Mouse (Mus musculus): ENCODE results near the gene Rhox7a.
A peak's percentile ranks its signal among the peaks of the same experiment; 100 is the strongest.
"Not testable (repeated sequence)": the region's sequence is repeated elsewhere in the genome, so short reads cannot be mapped to it uniquely, and the experiment has no call there.

Gene Rhox7a

DNA sequence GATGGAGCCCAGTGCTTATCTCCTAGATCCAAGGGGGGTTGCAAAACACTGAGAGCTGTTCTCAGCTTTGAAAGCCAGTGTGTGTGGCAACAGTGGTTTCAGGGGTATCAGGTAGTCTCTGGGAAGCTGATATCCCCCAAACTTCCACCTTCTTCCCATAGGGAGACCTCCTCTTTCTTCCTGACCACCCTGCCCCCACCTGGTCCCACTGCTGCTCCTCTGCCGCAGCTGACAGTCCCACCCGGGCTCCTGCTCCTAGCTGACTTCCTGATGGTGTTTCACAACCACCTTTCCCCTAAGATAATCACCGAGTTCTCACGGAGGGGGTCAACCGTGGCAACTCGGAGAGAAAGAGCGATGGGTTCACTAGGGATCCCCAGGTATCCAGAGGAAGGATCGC is at the start of gene Rhox7a:
Gene Rhox7a, plus strand, starts transcription at position 301 of the 400 bp plus-strand sequence.
- DNase-seq (ENCODE audit: low spot score), result not testable (repeated sequence)

GRCm38 (mm10) chrX:37807286-37808080 is 24.0 kb upstream of the Rhox7a start:
- no peak for DNase-seq (ENCODE audit: low spot score)

- DNase-seq (ENCODE audit: low spot score), result no peak
These were observed 22.1 kb upstream of the Rhox7a start for GRCm38 (mm10) chrX:37809396-37809795.

DNA sequence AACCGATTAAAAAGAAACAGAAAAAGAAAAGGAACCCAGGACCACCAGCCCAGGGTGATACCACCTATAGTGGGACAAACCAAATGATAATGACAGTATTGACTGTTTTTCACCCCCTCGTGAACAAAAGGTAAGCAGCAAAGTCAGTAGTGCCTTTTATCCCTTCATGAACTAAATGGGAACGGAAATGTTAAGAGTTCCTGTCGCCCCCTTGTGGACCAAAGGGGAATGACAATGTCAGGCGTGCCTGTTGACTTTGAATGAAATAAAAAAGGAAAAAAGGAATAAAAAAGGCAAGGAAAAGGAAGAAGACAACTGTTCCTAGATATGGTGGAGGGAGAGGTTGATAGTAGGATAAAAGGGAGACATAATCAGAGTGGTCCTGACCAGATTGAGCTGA is 20.3 kb upstream of the Rhox7a start:
- DNase-seq (ENCODE audit: low spot score), result peak; percentile 71

DNA sequence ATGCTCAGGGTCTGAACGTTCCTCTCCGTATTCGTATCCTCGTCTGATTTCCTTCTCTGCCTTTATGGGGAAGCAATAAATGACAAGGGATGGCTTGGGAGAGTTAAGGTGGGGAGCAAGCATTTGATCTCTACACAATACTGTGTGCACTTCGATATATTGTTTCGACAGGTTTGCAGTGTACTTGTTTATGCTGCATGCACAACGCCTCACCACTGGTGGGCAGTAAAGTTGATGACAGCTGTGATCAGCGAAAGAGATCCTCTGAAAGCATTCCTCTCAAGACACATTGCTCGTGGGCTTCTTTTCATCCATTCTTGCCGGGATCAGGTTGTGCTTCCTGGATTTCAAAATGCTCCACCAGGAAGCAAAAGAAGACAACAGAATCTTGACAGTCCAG is 15.8 kb upstream of the Rhox7a start:
- DNase-seq (ENCODE audit: low spot score), result no peak

DNA sequence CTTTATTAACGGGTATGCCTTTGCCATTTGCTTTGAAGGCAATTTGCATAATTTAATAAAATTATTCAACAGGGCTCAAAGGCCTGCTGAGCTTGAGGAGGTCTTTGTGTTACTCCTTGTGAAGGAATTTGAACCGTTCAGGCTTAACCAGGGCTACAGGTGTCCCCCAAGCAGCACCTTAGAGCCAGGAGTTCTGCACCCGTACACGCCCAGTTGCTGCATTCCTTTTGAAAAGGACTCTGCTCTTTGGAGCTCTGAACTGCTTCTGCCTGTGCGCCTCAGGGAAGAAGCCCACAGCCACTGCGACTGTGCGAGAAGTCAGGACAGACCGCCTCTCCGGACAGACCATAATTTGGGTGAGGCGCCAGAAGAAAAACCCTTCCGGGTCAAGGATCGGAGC is 4.9 kb upstream of the Rhox7a start, which contains the start of gene Rhox6:
Gene Rhox6, plus strand, starts transcription at position 301 of the 400 bp plus-strand sequence.
- not testable (repeated sequence) for DNase-seq (ENCODE audit: low spot score)

DNA sequence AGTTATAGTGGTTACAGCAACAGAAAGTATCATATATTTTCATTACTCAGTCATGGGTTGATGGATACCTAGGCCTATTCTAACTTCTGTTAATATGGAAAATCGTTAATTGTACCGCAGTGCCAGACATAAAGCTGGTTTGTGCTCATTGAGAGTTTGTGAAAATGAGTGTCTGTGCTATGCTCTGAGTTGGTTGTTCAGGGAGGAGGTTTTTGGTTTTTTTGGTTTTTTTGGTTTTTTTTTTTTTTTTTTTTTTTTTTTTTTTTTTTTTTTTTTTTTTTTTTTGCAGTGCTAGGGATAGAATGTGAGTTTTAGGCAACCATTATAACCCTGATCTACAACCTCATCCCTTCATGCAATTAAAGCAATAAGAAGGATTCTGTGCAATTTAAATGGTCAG is 40.2 kb downstream of the Rhox7a start:
- DNase-seq (ENCODE audit: low spot score), result no peak

GRCm38 (mm10) chrX:37878844-37879243 is 47.4 kb downstream of the Rhox7a start, which contains the start of gene Rhox8:
Gene Rhox8, minus strand, starts transcription at chrX:37878944.
- peak; percentile 41 for DNase-seq (ENCODE audit: low spot score)

Data from testis, postnatal 10 days (tissue).